Mouse (Mus musculus) embryo, embryonic 11 days (tissue): Measurements from ENCODE around the gene Rapgef4.
"Not testable (repeated sequence)": the region's sequence is repeated elsewhere in the genome, so short reads cannot be mapped to it uniquely, and the experiment has no call there.

ENCODE experiments used
- DNase-seq: peaks from one replicate; pipeline ENCODE4 v3.0.0-alpha.2; 2015

The Rapgef4 gene

GRCm38 (mm10) chr2:72035616-72036015, 54.6 kb downstream of the Rapgef4 start:
- DNase-seq = peak; percentile 49

- no peak for DNase-seq
These were observed 56.3 kb downstream of the Rapgef4 start for GRCm38 (mm10) chr2:72037357-72037756.

GRCm38 (mm10) chr2:72038235-72038634, 57.2 kb downstream of the Rapgef4 start:
- peak; percentile 84 for DNase-seq

GRCm38 (mm10) chr2:72038651-72039251, 57.7 kb downstream of the Rapgef4 start:
- peak; percentile 29 for DNase-seq

DNA sequence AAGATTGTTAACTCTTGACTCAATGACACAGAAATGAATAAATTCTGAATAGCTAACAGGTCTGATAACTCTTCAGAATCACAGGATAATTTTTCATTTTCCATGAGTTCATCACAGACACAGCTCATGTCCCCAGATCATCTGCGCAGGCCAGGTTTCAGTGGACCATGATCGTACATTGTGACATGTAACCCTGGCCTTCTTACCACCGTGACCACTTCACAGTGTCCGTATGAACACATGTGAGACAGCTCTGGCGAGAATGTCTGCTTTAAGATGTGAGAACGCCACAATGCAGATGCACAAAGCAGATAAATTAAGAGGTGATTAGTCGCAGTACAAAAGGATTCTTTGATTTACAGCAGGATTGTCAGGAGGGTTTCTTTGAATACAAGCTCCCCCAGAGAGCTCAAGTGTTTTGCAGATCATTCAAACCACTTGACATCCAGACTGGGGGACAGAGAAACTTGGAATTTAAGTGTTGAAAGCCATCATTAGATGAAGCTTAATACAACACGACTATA, 58.5 kb downstream of the Rapgef4 start:
- DNase-seq = no peak

DNA sequence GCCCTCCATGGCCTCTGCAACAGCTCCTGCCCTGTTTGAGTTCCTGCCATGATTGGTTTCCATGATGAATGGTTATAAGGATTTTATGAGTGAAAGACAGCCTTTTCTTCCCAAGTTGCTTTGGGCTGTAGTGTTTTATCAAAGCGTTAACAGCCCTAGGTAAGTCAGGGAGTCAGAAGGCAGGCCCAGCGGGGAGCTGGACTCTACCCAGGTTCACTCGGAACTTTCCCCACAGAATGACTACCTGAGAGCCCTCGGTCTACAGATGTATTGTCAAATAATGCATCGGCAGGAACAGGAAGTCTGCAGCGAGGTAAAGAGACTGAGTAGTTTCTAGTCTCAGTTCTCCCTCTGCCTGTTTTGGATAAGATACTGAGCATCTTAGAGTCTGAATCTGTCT, 60.0 kb downstream of the Rapgef4 start:
- no peak for DNase-seq

- DNase-seq = no peak
These were observed 61.1 kb downstream of the Rapgef4 start for GRCm38 (mm10) chr2:72042093-72042492.

DNA sequence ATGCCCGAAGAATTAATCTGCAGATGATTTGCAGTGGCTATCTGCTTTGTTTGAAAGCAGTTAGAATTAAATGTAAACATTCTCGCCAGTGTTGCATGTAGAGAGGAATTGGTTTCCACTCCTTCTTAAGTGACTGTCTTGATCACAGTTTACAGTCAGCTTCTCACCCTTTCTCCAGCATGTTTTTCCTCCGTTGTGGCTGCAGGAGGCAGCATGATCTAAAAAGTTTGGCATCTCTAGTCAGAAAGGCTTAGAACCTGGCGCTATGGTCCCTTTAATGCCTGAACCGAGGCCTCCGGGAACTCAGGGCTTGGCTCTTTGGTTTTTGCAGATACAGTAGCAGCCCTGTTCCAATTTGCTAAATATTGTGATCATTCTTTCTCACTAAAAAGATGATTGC, 63.2 kb downstream of the Rapgef4 start:
- peak; percentile 47 for DNase-seq

GRCm38 (mm10) chr2:72045024-72045423, 64.0 kb downstream of the Rapgef4 start:
- no peak for DNase-seq

GRCm38 (mm10) chr2:72045659-72046058, 64.6 kb downstream of the Rapgef4 start:
- no peak for DNase-seq

GRCm38 (mm10) chr2:72050451-72050850, 69.4 kb downstream of the Rapgef4 start:
- DNase-seq = no peak

DNA sequence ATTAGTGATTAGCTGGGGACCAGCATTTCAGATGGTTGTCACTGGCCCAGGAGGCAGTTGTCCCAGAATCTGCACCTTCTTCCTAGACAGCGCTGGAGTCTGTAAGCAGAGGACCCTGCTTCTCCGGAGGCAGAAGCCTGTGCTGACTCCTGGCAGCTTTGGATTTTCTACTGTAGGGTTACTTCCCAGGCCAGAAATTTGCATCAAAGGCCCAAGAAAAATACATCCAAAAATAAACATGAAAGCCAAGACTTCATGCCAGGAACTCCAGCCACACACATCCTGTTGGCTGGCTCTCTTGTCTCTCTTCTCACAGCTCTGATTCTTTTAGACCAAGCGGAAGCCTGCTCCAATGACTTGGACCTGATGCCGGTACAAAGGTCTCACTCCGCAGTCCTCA, 73.2 kb downstream of the Rapgef4 start:
- DNase-seq = no peak

- no peak for DNase-seq
These were observed 73.7 kb downstream of the Rapgef4 start for GRCm38 (mm10) chr2:72054736-72055135.

GRCm38 (mm10) chr2:72055476-72055875, 74.4 kb downstream of the Rapgef4 start:
- no peak for DNase-seq

DNA sequence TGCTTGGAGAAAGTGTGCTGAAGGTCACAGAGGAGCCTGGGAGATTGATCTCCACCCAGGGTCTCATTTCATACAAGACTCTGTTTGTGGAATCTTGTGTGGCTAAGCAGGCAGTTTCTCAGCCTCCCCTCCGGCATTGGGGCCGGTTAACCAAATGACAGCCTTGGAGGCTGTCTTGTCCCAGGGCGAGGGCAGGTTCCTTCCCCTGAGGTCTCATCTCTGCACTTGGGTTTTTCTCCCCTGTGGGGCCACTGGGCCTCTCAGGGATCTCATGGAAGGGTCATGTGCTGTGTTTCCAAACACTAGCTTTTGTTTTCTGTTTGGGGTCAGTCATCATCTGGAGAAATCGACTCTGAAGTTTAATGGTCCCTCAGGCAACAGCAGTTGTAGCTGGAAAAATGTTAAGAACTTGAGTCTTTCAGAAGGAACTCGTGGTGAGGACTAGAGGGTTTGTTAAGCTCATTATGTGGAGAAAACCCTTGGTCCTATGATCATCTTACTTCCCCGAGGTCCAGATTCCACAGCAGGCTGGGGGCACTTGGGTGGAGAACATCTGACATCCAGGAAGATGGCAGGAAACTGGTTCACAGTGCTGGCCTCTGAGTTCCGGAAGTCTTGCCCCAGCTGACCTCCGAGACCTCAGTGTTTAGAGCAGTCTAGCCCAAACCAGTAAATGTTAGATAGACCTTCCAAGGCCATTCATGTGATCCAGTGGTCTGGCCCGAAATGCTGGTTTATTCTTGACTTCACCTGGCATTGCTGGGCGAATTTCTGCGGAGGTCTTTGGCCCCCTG, 75.2 kb downstream of the Rapgef4 start:
- DNase-seq = no peak

- DNase-seq = peak; percentile 76
These were observed 81.9 kb downstream of the Rapgef4 start for GRCm38 (mm10) chr2:72062931-72063330.

- DNase-seq = no peak
These were observed 87.5 kb downstream of the Rapgef4 start for GRCm38 (mm10) chr2:72068505-72068904.

GRCm38 (mm10) chr2:72070086-72070485, 89.0 kb downstream of the Rapgef4 start:
- DNase-seq = no peak

DNA sequence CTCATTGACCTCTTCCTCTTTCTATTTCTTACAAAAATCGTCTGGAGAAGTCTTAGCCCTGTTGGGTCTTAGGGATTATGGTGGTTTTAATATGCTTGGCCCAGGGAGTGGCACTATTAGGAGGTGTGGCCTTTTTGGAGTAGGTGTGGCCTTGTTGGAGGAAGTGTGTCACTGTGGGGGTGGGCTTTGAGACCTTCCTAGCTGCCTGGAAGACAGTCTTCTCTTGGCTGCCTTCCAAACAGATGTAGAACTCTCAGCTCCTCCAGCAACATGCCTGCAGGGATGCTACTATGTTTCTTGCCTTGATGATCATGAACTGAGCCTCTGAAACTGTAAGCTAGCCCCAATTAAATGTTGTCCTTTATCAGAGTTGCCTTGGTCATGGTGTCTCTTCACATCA, 92.1 kb downstream of the Rapgef4 start:
- DNase-seq = not testable (repeated sequence)

- no peak for DNase-seq
These were observed 94.0 kb downstream of the Rapgef4 start for GRCm38 (mm10) chr2:72074999-72075561.

GRCm38 (mm10) chr2:72077490-72078139, 96.6 kb downstream of the Rapgef4 start:
- no peak for DNase-seq

DNA sequence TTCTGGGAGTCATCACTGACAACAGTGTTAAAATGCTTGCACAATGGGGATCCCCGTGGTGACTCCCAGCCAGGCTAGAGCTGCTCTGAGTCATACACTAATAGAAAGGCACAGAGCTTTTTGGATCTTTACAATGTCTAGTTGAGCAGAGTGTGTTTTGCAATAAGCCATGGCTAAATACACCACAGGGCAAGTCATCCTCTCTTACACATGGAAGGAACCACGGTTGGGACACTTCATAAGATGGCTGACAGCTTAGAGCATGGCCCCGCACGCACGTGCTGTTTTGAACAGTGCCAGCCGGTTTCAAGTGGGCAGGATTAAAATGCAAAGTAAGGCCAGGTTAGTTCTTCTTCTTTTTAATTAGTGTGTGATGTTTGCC, 97.1 kb downstream of the Rapgef4 start:
- DNase-seq = no peak

GRCm38 (mm10) chr2:72079110-72079509, 98.1 kb downstream of the Rapgef4 start:
- no peak for DNase-seq
